In genomic region chr5:33352273-33352645, GRCm38 (mm10) we compare ENCODE assay signal across 17 mouse cellular contexts. TPM values are rescaled to one million over a fixed set of nuclear protein-coding genes. Genes with fewer than 3 reads are reported as not detected.
A peak's percentile ranks its signal among the peaks of the same experiment; 100 is the strongest.
DNase-seq lines count a peak whose midpoint lies in the region; ATAC-seq and TF ChIP-seq lines count a peak whose summit lies in the region.
"Had no signal": no experiment of that assay in that cellular context is flagged by ENCODE, and none has a peak within 500 bp of the region (broad histone marks: within the 10 kb centered on the region; RNA-seq: fewer than 3 reads in every experiment).

No protein-coding gene starts in this region.

- H3K27ac ChIP-seq in lung, postnatal 0 days (ENCODE audit: low read length), result no peak overlapping the region
- H3K27ac ChIP-seq in bone marrow, adult 2 months (ENCODE audit: control insufficient read depth, insufficient read depth, low read depth, low read length, poor library complexity), result peak overlapping the region; percentile 83
- peak overlapping the region; percentile 80 for H3K27ac ChIP-seq in limb, embryonic 12.5 days
- peak overlapping the region; percentile 40 for H3K27ac ChIP-seq in small intestine, adult 2 months (ENCODE audit: insufficient read depth, low read depth, low read length)
- H3K27ac ChIP-seq in midbrain, embryonic 15.5 days, result no peak overlapping the region
- H3K27ac ChIP-seq: heart, embryonic 13.5 days; hindbrain, embryonic 15.5 days had no signal

- peaks cover under 1% of the 10 kb centered on the region; the same call in 1 of the 2 replicates for H3K4me1 ChIP-seq in lung, postnatal 0 days (ENCODE audit: insufficient read depth, low read depth, low read length)
- peaks cover 8% of the 10 kb centered on the region for H3K4me1 ChIP-seq in bone marrow, adult 2 months (ENCODE audit: control insufficient read depth, insufficient read depth, low read length)
- H3K4me1 ChIP-seq in limb, embryonic 12.5 days (replicated peaks), result peaks cover 34% of the 10 kb centered on the region
- peaks cover 11% of the 10 kb centered on the region for H3K4me1 ChIP-seq in small intestine, adult 2 months (ENCODE audit: control insufficient read depth, insufficient read depth, insufficient read length, low read length)
- no peaks in the 10 kb centered on the region; the same call in 1 of the 2 replicates for H3K4me1 ChIP-seq in midbrain, embryonic 15.5 days
- H3K4me1 ChIP-seq: hindbrain, embryonic 15.5 days had no signal

- TF ChIP-seq POLR2A in bone marrow, adult 2 months (IDR thresholded peaks at IDR 0.05; ENCODE audit: borderline replicate concordance, control insufficient read depth, low read depth, low read length), result no peak
- TF ChIP-seq POLR2A in small intestine, adult 2 months (IDR thresholded peaks at IDR 0.05; ENCODE audit: low read depth, low read length), result no peak

- no peak overlapping the region for H3K4me2 ChIP-seq in lung, postnatal 0 days (replicated peaks; ENCODE audit: low read depth, low read length)
- no peak overlapping the region for H3K4me2 ChIP-seq in limb, embryonic 12.5 days
- no peak overlapping the region for H3K4me2 ChIP-seq in midbrain, embryonic 15.5 days
- H3K4me2 ChIP-seq: heart, embryonic 13.5 days; hindbrain, embryonic 15.5 days had no signal

- no peak for TF ChIP-seq CTCF in lung, postnatal 0 days (IDR thresholded peaks at IDR 0.05)
- no peak for TF ChIP-seq CTCF in bone marrow, adult 2 months (IDR thresholded peaks at IDR 0.05; ENCODE audit: control insufficient read depth, insufficient read depth, low read length)
- TF ChIP-seq CTCF in small intestine, adult 2 months (IDR thresholded peaks at IDR 0.05; ENCODE audit: extremely low read depth, insufficient read length, insufficient replicate concordance, low read depth, low read length), result no peak

- H3K27me3 ChIP-seq in lung, postnatal 0 days (replicated peaks; ENCODE audit: insufficient read depth, low read length), result no peaks in the 10 kb centered on the region
- H3K27me3 ChIP-seq in limb, embryonic 12.5 days, result no peaks in the 10 kb centered on the region
- no peaks in the 10 kb centered on the region for H3K27me3 ChIP-seq in small intestine, adult 2 months (ENCODE audit: control insufficient read depth, insufficient read depth, low read length)
- H3K27me3 ChIP-seq in midbrain, embryonic 15.5 days (replicated peaks), result no peaks in the 10 kb centered on the region
- H3K27me3 ChIP-seq: heart, embryonic 13.5 days; hindbrain, embryonic 15.5 days had no signal

- DNase-seq in lung, postnatal 0 days (ENCODE audit: low spot score), result peak; percentile 53
- no peak for DNase-seq in lung, postnatal 10 days
- no peak for DNase-seq in layer of hippocampus, adult 9-11 months
- DNase-seq in urinary bladder, postnatal 25 days (ENCODE audit: low spot score), result no peak
- DNase-seq: adrenal gland, adult 8-10 months; cerebellum, postnatal 10 days; gastrocnemius, postnatal 10 days; kidney, adult 8-10 months; thymus, postnatal 14 days had no signal

- WGBS in lung, postnatal 0 days, result 64% methylated on average over 8 of the region's 8 CpGs
- WGBS in bone marrow, adult 2 months, result 11% methylated on average over 8 of the region's 8 CpGs
- WGBS in limb, embryonic 12.5 days, result 72% methylated on average over 8 of the region's 8 CpGs
- 68% methylated on average over 8 of the region's 8 CpGs for WGBS in small intestine, adult 2 months
- 77% methylated on average over 8 of the region's 8 CpGs for WGBS in midbrain, embryonic 15.5 days

- H3K4me3 ChIP-seq in lung, postnatal 0 days (ENCODE audit: low read depth, low read length), result no peak overlapping the region
- peak overlapping the region; percentile 71 for H3K4me3 ChIP-seq in bone marrow, adult 2 months (replicated peaks; ENCODE audit: control insufficient read depth, low read depth, low read length)
- H3K4me3 ChIP-seq in limb, embryonic 12.5 days (replicated peaks), result no peak overlapping the region
- no peak overlapping the region for H3K4me3 ChIP-seq in small intestine, adult 2 months (ENCODE audit: low read depth, low read length)
- H3K4me3 ChIP-seq in midbrain, embryonic 15.5 days, result no peak overlapping the region
- H3K4me3 ChIP-seq: heart, embryonic 13.5 days; hindbrain, embryonic 15.5 days had no signal

- no peaks in the 10 kb centered on the region for H3K36me3 ChIP-seq in lung, postnatal 0 days (ENCODE audit: insufficient read depth, low read length)
- no peaks in the 10 kb centered on the region for H3K36me3 ChIP-seq in limb, embryonic 12.5 days
- no peaks in the 10 kb centered on the region for H3K36me3 ChIP-seq in small intestine, adult 2 months (ENCODE audit: control insufficient read depth, insufficient read depth, low read length)
- H3K36me3 ChIP-seq in midbrain, embryonic 15.5 days (replicated peaks), result no peaks in the 10 kb centered on the region
- H3K36me3 ChIP-seq: hindbrain, embryonic 15.5 days had no signal

- no peak overlapping the region for H3K9ac ChIP-seq in lung, postnatal 0 days (replicated peaks; ENCODE audit: low read depth)
- H3K9ac ChIP-seq in limb, embryonic 12.5 days (replicated peaks), result no peak overlapping the region
- no peak overlapping the region for H3K9ac ChIP-seq in midbrain, embryonic 15.5 days
- H3K9ac ChIP-seq: heart, embryonic 13.5 days; hindbrain, embryonic 15.5 days had no signal

- H3K9me3 ChIP-seq in lung, postnatal 0 days (ENCODE audit: low read length), result no peaks in the 10 kb centered on the region
- H3K9me3 ChIP-seq in limb, embryonic 12.5 days, result no peaks in the 10 kb centered on the region
- H3K9me3 ChIP-seq in midbrain, embryonic 15.5 days, result no peaks in the 10 kb centered on the region
- H3K9me3 ChIP-seq: heart, embryonic 13.5 days; hindbrain, embryonic 15.5 days had no signal

- TF ChIP-seq EP300 in lung, postnatal 0 days (IDR thresholded peaks at IDR 0.05), result no peak

- no peak for ATAC-seq in lung, postnatal 0 days
- ATAC-seq in limb, embryonic 12.5 days (ENCODE audit: insufficient number of reproducible peaks, insufficient read depth, low FRiP score, low TSS enrichment, low read depth), result no peak
- ATAC-seq in midbrain, embryonic 15.5 days (replicated peaks), result no peak
- ATAC-seq: CD4-positive, CD25-positive, alpha-beta regulatory T cell, adult 4 months; forebrain, embryonic 16.5 days had no signal

RNA-seq across cellular contexts. Expression of gene Maea, which starts 16.9 kb away (rescaled TPM):
- 93.6 and 96.0 TPM in 2 replicates for polyA plus RNA-seq in lung, postnatal 0 days (2015; fragmentation: Nextera tagmentation; extraction: Ambion mirVana)
- 20.2 and 32.3 TPM in 2 replicates for polyA plus RNA-seq in bone marrow, adult 2 months (2011; ENCODE audit: insufficient read depth, insufficient read length, low replicate concordance, missing spikeins)
- 135 and 141 TPM in 2 replicates for polyA plus RNA-seq in limb, embryonic 12.5 days (2016; fragmentation: Nextera tagmentation; extraction: Ambion mirVana)
- polyA plus RNA-seq in small intestine, adult 2 months (2012; rRNA removed), result 56.7 and 119 TPM in 2 replicates
- 138 and 139 TPM in 2 replicates for polyA plus RNA-seq in midbrain, embryonic 15.5 days (2015; fragmentation: Nextera tagmentation; extraction: Ambion mirVana)

RNA-seq across cellular contexts. Expression of gene Uvssa, which starts 26.1 kb away (rescaled TPM):
- 7.0 and 7.2 TPM in 2 replicates for polyA plus RNA-seq in lung, postnatal 0 days (2015; fragmentation: Nextera tagmentation; extraction: Ambion mirVana)
- polyA plus RNA-seq in bone marrow, adult 2 months (2011; ENCODE audit: insufficient read depth, insufficient read length, low replicate concordance, missing spikeins), result 7.7 and 8.0 TPM in 2 replicates
- 11.1 and 12.1 TPM in 2 replicates for polyA plus RNA-seq in limb, embryonic 12.5 days (2016; fragmentation: Nextera tagmentation; extraction: Ambion mirVana)
- 1.2 and 2.3 TPM in 2 replicates for polyA plus RNA-seq in small intestine, adult 2 months (2012; rRNA removed)
- 9.0 and 9.7 TPM in 2 replicates for polyA plus RNA-seq in midbrain, embryonic 15.5 days (2015; fragmentation: Nextera tagmentation; extraction: Ambion mirVana)

Comparison
In these comparisons a context has a peak if more than half of its experiments do, and no peak if none do; other contexts are left out.
1. H3K27ac ChIP-seq: peak in bone marrow, adult 2 months (single experiment), limb, embryonic 12.5 days (single experiment) and small intestine, adult 2 months (single experiment); none in lung, postnatal 0 days (single experiment) and midbrain, embryonic 15.5 days (single experiment).